Mouse (Mus musculus): Measurements from ENCODE around the gene Gltp.

GRCm38 (mm10) chr5:114717937-114718336 is 27.2 kb upstream of the Gltp start:
- no peak for TF ChIP-seq SMC3 (IDR thresholded peaks at IDR 0.05; ENCODE audit: low read depth, low read length)
- TF ChIP-seq CHD1 (IDR thresholded peaks at IDR 0.05; ENCODE audit: low read depth, low read length) = no peak
- TF ChIP-seq CTCF (conservative IDR thresholded peaks at IDR 0.05 in 1 of 2, IDR thresholded peaks at IDR 0.05 in 1 of 2; ENCODE audit: low read depth in 2 of 2, low read length in 2 of 2) = no peak
- TF ChIP-seq TBP (conservative IDR thresholded peaks at IDR 0.05; ENCODE audit: low read depth, low read length) = no peak
- TF ChIP-seq POLR2A (IDR thresholded peaks at IDR 0.05; ENCODE audit: low read depth, low read length) = no peak
- no peak for TF ChIP-seq RAD21 (IDR thresholded peaks at IDR 0.05; ENCODE audit: low read depth, low read length)

Measured in CH12.LX (cell line).